Mouse (Mus musculus): ENCODE results near the gene Mapre3. TPM values are rescaled to one million over a fixed set of nuclear protein-coding genes. Genes with fewer than 3 reads are reported as not detected.

Mapre3 gene
- polyA plus RNA-seq, 1 experiment from 2014 or later, result 9.3 TPM

DNA sequence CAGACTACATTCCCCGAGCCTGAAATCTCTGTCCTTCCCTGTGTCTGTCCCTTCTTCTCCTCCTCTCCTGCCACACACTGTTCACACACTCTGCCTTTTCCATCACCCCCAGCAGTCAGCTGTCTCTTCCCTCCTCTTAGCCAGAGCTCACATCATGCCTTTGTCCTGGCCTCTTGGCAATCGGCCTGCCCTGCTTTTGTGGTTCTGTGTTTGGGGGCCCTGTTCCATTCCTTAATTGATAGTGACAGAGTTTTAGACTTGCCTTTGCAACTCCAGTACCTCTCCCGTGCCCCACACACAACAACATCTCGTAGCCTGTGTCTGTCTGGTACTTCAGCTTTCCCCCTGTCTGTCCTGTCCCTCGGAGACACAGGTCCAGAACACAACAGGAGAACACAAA lies 97.7 kb downstream of the Mapre3 start:
- 73% methylated on average over 5 of the region's 5 CpGs for WGBS (ENCODE audit: missing documents)
- H3K4me3 ChIP-seq (ENCODE audit: inconsistent target), result no peak overlapping the region
- peaks cover 26% of the 10 kb centered on the region for H3K79me2 ChIP-seq (ENCODE audit: inconsistent target)
- no peaks in the 10 kb centered on the region; the same call in 1 of the 2 replicates for H3K36me3 ChIP-seq (ENCODE audit: inconsistent target)
- H3K27ac ChIP-seq, result peak overlapping the region; percentile 88

DNA sequence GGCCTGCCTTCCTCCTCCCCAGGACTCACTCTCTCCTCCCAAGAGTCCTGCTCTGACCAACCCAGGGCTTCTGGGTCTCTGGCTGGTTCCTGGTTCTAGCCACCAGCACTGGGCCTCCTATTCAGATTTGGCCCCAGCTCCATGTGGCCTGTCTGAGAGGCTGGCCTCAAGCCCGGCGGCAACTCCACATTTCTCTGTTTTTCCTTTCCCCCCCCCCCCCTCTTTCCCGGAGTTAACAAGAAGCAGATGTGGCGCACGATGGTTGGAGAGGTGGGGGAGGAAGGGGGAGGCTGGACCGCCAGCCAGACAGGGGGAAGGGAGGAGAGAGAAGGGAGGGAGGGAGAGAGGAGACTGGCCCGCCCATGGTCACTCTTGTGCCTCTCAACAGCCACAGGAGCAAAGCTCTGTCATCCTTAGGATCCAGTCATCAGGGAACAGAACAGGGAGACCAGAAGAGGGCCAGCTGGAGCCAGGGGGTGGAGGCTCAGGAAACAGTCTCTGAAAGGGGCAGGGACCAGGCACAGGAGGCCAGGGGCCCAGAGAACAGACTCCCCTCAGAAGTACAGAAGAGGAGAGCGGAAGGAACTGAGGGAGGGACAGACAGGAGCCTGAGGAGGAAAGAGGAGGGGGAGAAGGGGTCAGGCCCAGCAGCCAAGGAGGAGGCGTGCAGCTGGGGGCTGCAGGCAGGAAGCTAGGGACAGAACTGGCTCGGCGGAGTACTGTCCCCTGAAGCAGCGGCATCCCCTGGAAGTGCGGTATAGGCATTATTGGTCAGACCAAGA lies 98.8 kb downstream of the Mapre3 start, which contains the start of gene Emilin1:
TSS of gene Emilin1 (plus strand) at position 343 of the 782 bp plus-strand sequence.
- H3K4me3 ChIP-seq (ENCODE audit: inconsistent target), result peak within 1 kb of the TSS; percentile 83
- 4% methylated on average over 13 of the region's 13 CpGs for WGBS (ENCODE audit: missing documents)
- peaks cover 6% of the 10 kb centered on the region; the same call in 1 of the 2 replicates for H3K36me3 ChIP-seq (ENCODE audit: inconsistent target)
- peaks cover 34% of the 10 kb centered on the region for H3K79me2 ChIP-seq (ENCODE audit: inconsistent target)
- H3K27ac ChIP-seq, result peak within 1 kb of the TSS; percentile 88

DNA sequence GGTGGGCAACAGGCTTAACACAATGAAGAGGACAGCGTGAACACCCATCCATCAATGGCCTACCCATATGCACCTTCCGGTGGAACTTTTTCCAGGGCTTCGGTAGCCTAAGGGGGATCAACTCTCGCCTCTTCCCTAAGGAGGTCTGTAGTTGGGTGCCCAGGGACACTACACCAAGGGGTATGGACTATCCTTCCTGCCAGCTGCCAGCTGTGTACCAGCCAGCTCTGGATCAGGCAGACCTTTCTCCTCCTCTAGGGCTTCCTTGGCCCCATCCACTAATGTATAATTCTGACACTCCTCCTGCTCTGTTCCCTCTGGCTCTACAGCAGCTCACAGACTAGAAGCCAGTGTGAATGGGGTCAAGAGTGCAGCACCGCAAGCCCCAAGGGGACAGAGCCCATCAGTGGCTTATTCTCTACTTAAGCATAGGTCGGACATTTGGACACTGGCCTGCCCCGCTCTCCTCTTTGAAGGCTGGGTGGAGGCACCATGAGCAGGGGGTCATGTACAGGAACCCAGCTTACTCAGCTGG lies 99.7 kb downstream of the Mapre3 start:
- Histone ChIP-seq H3K4me3 (ENCODE audit: inconsistent target) (peak overlapping the region; percentile 83), H3K27ac (peak overlapping the region; percentile 88), H3K79me2 (ENCODE audit: inconsistent target) (peaks cover 43% of the 10 kb centered on the region), H3K36me3 (ENCODE audit: inconsistent target) (peaks cover 13% of the 10 kb centered on the region; the same call in 1 of the 2 replicates)
- WGBS (ENCODE audit: missing documents), result 17% methylated on average over 7 of the region's 7 CpGs

DNA sequence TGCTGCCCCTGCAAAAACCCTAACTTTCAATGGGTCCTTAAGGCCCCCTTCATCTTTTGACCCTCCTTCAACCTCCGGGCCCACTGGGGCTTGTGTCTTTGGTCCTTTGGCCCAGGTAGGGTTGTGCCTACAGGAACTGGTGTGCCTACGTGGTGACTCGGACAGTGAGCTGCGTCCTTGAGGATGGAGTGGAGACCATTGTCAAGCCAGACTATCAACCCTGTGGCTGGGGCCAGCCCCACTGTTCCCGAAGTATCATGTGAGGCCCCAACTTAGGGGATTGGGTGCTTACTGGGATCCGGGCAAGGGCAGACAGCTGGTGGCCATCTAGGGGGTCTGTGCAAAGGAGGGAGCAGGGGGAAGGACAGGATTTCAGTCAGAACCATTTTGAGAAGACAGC lies 100.4 kb downstream of the Mapre3 start:
- H3K27ac ChIP-seq, result peak overlapping the region; percentile 88
- WGBS (ENCODE audit: missing documents), result 14% methylated on average over 6 of the region's 6 CpGs

DNA sequence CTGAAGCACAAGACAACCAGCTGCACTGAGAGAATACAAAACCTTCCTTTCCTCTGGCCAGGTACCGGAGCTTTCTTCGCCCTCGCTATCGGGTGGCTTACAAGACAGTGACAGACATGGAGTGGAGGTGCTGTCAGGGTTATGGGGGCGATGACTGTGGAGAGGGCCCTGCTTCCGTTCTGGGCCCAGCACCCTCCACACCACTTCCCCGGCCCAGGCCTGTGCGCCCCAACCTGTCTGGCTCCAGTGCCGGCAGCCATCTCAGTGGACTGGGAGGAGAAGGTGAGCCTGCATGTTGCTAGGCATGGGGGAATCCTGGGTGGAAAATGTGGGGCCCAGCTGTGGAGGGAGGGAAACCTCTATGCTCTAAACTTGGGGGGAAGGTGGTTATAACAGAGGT lies 101.0 kb downstream of the Mapre3 start:
- Histone ChIP-seq H3K79me2 (ENCODE audit: inconsistent target) (peaks cover 44% of the 10 kb centered on the region), H3K36me3 (ENCODE audit: inconsistent target) (peaks cover 24% of the 10 kb centered on the region; the same call in 1 of the 2 replicates), H3K4me3 (ENCODE audit: inconsistent target) (peak overlapping the region; percentile 83), H3K27ac (peak overlapping the region; percentile 88)
- 11% methylated on average over 9 of the region's 9 CpGs for WGBS (ENCODE audit: missing documents)

More for the DNA sequence above, 100.4 kb downstream of the Mapre3 start:
- Histone ChIP-seq H3K4me3 (ENCODE audit: inconsistent target) (peak overlapping the region; percentile 83), H3K36me3 (ENCODE audit: inconsistent target) (peaks cover 18% of the 10 kb centered on the region; the same call in 1 of the 2 replicates), H3K79me2 (ENCODE audit: inconsistent target) (peaks cover 44% of the 10 kb centered on the region)

Other genes starting within 250 kb of the Mapre3 start
- gene Kcnk3, start 226.5 kb upstream of the Mapre3 start, polyA plus RNA-seq (2018), result not detected in 3 replicates
- gene Slc35f6, start 166.7 kb upstream of the Mapre3 start, polyA plus RNA-seq (2018), result 88.8 to 137 TPM (median 120 TPM) in 3 replicates
- 14.0 to 121 TPM (median 41.5 TPM) in 3 replicates for gene Cenpa, start 147.9 kb upstream of the Mapre3 start, polyA plus RNA-seq (2018)
- gene Dpysl5, start 103.1 kb upstream of the Mapre3 start, polyA plus RNA-seq (2018), result not detected in 3 replicates
- 39.8 to 53.8 TPM (median 45.4 TPM) in 3 replicates for gene Tmem214, start 53.4 kb downstream of the Mapre3 start, polyA plus RNA-seq (2018)
- 2.1 to 3.5 TPM (median 2.3 TPM) in 3 replicates for gene Agbl5, start 74.1 kb downstream of the Mapre3 start, polyA plus RNA-seq (2018)
- gene Ost4, start 93.1 kb downstream of the Mapre3 start, polyA plus RNA-seq (2018), result 186 to 192 TPM (median 190 TPM) in 3 replicates
- gene Emilin1, start 98.8 kb downstream of the Mapre3 start, polyA plus RNA-seq (2018), result 21.8 to 51.0 TPM (median 46.5 TPM) in 3 replicates
- 10.2 to 18.1 TPM (median 14.4 TPM) in 3 replicates for gene Khk, start 106.8 kb downstream of the Mapre3 start, polyA plus RNA-seq (2018)
- gene Cgref1, start 130.9 kb downstream of the Mapre3 start, polyA plus RNA-seq (2018), result 0.17 TPM in 1 of 3 replicates, not detected in the others
- 68.1 to 87.2 TPM (median 71.0 TPM) in 3 replicates for gene Preb, start 145.7 kb downstream of the Mapre3 start, polyA plus RNA-seq (2018)
- gene Tcf23, start 154.0 kb downstream of the Mapre3 start, polyA plus RNA-seq (2018), result not detected in 3 replicates
- gene Atraid, start 233.7 kb downstream of the Mapre3 start, polyA plus RNA-seq (2018), result 73.4 to 150 TPM (median 103 TPM) in 3 replicates
- 3.3 to 6.2 TPM (median 5.1 TPM) in 3 replicates for gene Slc5a6, start 234.3 kb downstream of the Mapre3 start, polyA plus RNA-seq (2018)
- gene Cad, start 240.1 kb downstream of the Mapre3 start, polyA plus RNA-seq (2018), result 5.8 to 16.7 TPM (median 7.3 TPM) in 3 replicates